Mouse (Mus musculus): ENCODE results near the gene Snapc1.

Snapc1 gene

GRCm38 (mm10) chr12:73964291-73965281, at the start of gene Snapc1:
Gene Snapc1 (plus strand): TSS chr12:73964481.
- DNase-seq (ENCODE audit: low read depth, low spot score), result peak; percentile 99

DNA sequence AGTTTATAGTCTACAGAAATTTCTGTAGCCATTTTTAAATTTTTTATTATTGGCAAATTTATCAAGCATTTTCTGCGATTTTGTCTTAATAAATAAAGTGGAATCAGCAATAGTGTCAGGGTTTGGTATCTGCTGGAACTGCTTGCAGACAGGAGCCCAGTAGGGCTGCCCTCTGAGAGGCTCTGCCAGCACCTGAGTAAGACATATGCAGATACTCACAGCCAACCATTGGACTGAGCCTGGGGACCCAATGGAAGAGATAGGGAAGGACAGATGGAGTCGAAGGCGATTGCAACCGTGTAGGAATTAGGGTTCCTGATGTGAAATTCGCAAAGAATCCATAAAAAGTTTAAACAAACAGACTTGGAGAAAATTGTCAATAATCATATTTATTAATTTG, 45.8 kb upstream of the Snapc1 start:
- no peak for DNase-seq (ENCODE audit: low read depth, low spot score)

GRCm38 (mm10) chr12:73930266-73930665, 34.0 kb upstream of the Snapc1 start:
- DNase-seq (ENCODE audit: low read depth, low spot score), result no peak

DNA sequence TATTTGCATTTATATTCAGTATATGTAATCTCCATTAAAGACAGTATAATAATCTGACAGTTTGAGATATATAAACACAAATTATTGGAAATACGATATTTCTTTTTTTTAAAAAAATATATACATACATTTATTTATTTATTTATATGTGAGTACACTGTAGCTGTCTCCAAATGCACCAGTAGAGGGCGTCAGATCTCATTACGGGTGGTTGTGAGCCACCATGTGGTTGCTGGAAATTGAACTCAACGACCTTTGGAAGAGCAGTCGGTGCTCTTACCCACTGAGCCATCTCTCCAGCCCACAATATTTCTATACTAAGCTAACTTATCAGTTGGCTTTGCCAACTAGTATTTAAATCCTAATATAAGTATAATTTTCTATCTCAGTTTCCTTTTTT, 33.0 kb upstream of the Snapc1 start:
- peak; percentile 79 for DNase-seq (ENCODE audit: low read depth, low spot score)

GRCm38 (mm10) chr12:73934528-73934927, 29.8 kb upstream of the Snapc1 start:
- no peak for DNase-seq (ENCODE audit: low read depth, low spot score)

DNA sequence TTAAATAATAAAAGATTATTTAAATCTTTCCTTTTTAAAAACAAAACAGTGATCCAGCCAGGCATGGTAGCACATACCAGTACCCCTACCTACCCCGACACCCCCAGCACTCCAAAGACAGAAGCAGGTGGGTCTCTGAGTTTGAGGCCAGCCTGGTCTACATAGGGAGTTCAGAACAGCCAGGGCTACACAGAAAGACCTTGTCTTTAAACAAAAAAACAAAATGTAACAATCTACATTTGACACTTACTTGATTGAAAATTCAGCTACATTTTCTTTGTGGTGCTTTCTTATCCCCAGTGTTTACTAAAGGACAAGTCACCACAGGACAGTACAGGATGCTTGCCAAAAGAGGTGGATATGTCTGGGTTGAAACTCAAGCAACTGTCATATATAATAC, 26.9 kb upstream of the Snapc1 start, which contains the start of gene Gm49321:
Gene Gm49321 (plus strand): TSS at position 301 of the 400 bp plus-strand sequence.
- no peak for DNase-seq (ENCODE audit: low read depth, low spot score)

DNA sequence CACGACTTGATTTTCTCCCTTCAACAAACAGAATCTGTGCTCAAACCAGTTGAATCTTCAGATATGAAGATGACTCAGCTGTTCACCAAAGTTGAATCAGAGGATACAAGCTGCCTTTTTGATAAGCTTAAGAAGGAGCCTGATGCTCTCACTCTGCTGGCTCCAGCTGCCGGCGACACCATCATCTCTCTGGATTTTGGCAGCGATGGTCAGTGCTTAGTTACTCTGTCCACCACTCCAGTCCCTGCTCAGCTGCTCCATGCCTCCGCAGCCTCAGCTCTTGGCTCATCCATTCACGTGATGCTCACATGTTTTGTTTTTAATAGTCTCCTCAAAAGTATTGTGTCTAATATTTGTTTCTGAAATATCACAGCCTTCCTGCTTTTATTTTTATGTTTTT, 24.7 kb upstream of the Snapc1 start:
- no peak for DNase-seq (ENCODE audit: low read depth, low spot score)

- no peak for DNase-seq (ENCODE audit: low read depth, low spot score)
Observed at GRCm38 (mm10) chr12:73948415-73948814, 15.9 kb upstream of the Snapc1 start.

GRCm38 (mm10) chr12:73949318-73950058, 14.8 kb upstream of the Snapc1 start:
- DNase-seq (ENCODE audit: low read depth, low spot score), result peak; percentile 79

DNA sequence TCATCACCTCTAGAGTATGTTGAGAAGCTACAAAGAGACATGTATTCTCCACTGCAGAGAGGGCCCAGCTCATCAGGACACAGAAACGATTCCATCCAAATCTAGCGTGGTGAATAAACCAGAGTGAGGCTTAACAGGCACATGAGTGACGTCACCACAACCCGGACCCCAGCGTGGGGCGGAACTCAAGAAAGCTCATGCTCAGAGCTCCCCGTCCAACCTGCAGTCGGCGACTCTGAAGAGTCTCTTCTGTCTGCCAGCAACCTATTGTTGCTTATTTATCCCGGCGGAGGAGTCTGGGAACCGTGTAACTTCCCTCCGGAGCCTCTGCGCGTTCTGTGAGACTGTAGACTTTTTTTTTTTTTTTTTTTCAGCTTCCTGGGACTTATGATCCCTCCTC, 11.4 kb upstream of the Snapc1 start:
- DNase-seq (ENCODE audit: low read depth, low spot score), result peak; percentile 29

DNA sequence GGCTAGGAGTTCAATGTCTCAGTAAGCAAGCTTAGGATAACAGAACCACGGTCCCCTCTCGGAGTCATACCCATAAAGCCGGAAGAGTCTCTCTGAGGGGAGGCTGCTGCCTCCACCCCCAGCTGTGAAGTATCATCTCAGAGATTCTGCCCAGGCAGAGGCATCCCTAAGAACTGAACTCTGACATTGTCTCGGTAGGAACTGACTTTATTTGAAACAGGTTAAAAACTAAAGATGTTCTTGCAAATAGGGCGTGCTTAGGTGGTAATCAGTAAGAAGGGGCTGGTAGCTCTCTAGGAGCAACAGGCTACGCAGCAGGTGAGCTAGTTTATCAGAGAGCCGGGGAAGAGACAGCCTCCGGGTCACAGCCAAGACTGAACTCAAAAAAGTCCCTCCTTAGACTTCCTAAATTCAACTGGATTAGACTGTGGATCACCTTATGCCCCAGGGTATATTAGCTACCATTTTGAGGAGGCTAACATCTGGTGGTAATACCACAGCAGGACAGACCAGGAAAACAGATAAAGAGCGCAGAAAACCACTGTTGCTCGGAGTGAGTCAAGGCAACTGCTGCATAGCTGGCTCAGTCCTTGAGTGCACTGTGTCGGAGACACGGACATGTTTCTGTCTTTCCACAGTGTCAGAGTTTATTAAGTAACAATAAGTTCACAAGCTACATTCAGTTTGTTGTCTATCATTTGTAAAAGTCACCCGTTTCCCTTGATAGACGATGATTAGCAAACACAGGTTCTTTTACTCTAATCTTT, 10.7 kb upstream of the Snapc1 start:
- no peak for DNase-seq (ENCODE audit: low read depth, low spot score)

DNA sequence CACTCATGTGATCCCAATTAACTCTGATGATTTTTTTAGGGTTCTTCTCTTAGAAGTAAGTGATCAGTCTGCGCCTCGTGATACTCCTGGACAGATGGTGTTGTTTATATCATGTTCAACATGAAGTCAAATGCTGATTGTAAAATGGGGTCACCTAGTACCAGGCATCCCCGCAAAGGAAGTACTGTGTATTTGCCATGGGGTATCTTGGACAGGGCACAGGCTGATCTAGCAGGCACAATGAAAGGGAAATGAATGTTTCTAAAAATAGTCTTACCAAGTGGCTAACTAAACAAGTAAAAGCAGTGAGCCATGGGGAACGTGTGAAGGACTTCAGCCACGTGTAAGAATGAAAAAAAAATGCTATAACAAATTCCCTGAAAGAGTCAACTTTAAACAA, 9.5 kb upstream of the Snapc1 start:
- no peak for DNase-seq (ENCODE audit: low read depth, low spot score)

- no peak for DNase-seq (ENCODE audit: low read depth, low spot score)
Observed at GRCm38 (mm10) chr12:73957676-73958075, 6.6 kb upstream of the Snapc1 start.

DNA sequence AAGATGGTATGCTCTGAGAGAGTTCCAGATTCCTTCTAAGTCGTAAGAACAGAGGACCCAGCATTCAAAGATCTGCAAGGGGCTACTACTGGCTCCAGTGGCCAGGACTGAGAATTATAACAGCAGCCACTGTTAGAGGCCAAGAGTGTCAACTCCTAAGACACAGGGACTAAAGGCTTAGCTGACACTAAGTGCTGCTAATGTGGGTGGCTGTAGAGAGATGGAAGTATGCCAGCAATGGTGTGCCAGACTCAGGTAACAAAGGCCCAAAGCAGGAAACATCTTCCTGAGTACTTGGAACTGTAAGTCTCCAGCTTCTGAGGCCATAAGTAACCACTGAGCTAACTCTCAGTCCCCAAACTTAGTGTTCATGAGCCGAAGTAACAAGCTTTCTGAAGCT, 5.5 kb upstream of the Snapc1 start:
- DNase-seq (ENCODE audit: low read depth, low spot score), result no peak

DNA sequence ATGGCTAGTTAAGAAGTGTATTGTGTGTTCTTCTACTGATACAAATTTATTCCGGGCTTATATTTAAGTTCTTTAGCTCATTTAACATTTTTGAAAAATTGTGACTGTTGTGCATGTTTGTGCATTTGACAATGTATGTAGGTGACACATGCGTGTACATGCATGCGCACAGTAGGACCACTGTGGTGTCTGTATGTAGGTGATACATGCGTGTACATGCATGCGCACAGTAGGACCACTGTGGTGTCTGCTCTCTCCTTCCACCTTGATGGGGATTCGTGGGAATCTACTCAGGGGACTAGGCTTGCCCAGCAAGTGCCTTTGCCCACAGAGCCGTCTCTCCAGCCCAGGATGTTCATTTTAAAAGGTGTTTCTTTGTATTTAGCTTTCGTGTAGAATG, 4.9 kb downstream of the Snapc1 start:
- DNase-seq (ENCODE audit: low read depth, low spot score), result no peak

DNA sequence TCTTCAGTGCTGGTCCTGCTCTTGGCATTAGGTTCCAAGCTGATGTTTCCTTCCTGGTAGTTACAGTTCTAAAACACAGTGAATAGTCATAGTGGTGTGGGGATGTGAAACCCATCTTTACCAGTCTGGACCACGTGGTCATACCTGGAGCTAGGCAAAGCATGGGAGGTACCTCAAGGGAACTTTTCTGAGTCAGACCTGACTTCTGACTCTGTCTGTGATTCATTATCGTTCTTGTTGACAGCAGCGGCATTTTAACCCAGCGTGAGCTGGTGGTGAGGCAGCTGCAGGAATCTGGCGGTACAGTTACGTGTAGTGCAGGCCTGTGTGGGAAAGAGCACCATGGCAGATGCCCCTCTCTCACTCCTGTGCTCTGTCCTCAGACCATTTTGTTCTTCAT, 10.3 kb downstream of the Snapc1 start:
- no peak for DNase-seq (ENCODE audit: low read depth, low spot score)

GRCm38 (mm10) chr12:73978144-73978543, 13.9 kb downstream of the Snapc1 start:
- no peak for DNase-seq (ENCODE audit: low read depth, low spot score)

DNA sequence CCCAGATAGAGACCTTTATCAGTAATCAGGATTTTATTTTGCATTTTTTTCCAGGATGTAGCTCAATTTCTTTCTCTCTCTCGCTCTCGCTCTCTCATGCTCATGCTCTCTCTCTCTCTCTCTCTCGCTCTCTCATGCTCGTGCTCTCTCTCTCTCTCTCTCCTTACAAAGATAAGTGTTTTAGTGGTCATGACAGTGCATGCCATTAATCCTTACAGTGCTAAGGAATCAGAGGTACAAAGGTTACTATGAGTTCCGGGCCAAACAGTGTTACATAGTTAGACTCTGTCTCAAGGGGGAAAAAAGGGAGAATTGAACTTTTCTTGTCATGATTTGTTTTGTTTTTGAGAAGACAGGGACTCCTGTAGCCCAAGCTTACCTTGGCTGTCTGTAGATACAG, 15.4 kb downstream of the Snapc1 start:
- no peak for DNase-seq (ENCODE audit: low read depth, low spot score)

DNA sequence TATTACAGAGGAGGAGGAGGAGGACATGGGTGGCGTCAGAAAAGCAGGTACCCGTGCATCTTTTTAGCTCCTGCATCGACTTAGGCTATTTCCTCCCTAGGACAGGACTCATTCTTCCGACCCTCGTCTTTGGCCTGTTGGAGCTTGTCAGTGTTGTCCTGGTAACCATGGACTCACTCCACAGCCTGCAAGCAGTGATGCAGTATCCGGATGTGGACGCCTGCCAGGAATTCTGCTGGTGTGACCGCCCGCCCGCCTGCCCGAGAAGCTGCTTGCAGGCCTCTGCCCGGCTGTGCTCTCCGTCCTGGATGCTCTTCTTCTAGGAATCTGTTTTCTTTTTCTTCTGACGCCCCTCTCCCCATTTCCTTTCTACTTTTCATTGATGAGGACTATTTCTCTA, 18.3 kb downstream of the Snapc1 start:
- no peak for DNase-seq (ENCODE audit: low read depth, low spot score)

- no peak for DNase-seq (ENCODE audit: low read depth, low spot score)
Observed at GRCm38 (mm10) chr12:73986299-73986698, 22.0 kb downstream of the Snapc1 start.

- DNase-seq (ENCODE audit: low read depth, low spot score), result no peak
Observed at GRCm38 (mm10) chr12:73988393-73989008, 24.2 kb downstream of the Snapc1 start.
